Mouse (Mus musculus): ENCODE measurements around the gene Ccdc190. TPM values are rescaled to one million over a fixed set of nuclear protein-coding genes. Genes with fewer than 3 reads are reported as not detected.

Ccdc190 gene
- not detected in 2 replicates for polyA plus RNA-seq (2012; ENCODE audit: insufficient read depth, insufficient read length, missing spikeins)

DNA sequence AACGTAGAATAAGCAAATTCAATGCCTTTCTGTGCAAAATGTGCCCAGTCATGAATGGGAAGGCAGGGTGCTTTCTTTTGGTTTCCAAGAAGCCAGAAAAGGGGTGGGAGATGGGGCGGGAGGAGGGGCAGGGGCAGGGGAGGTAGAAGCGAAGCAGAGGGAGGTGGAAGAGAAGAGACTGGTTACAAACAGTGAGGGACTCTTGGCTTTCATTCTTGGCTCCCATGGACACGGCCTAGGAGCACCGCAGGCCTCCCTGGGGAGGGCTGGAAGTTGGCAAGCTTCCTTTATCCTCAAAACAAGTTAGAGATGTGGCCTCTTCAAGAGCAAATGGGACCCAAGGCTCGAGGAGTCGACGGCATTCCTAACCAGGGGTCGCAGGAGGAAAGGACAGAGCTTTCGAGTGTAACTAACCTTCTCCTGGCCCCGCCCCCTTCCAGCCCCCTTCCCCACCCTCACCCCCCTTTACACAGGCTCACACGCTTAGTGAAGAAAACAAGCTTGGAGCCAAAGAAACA lies at the start of gene Ccdc190:
Ccdc190 (plus strand) TSS at position 195 of the 518 bp plus-strand sequence.
- H3K4me3 ChIP-seq (ENCODE audit: insufficient read depth, low read length), result no peak within 1 kb of the TSS
- H3K4me1 ChIP-seq (ENCODE audit: control insufficient read depth, insufficient read depth, low read length), result no peaks in the 10 kb centered on the region
- TF ChIP-seq POLR2A (IDR thresholded peaks at IDR 0.05; ENCODE audit: borderline replicate concordance, low read depth, low read length), result no peak
- TF ChIP-seq CTCF (IDR thresholded peaks at IDR 0.05; ENCODE audit: low read depth, low read length), result no peak
- no peak within 1 kb of the TSS for H3K27ac ChIP-seq (ENCODE audit: insufficient read depth, low read depth, low read length)

DNA sequence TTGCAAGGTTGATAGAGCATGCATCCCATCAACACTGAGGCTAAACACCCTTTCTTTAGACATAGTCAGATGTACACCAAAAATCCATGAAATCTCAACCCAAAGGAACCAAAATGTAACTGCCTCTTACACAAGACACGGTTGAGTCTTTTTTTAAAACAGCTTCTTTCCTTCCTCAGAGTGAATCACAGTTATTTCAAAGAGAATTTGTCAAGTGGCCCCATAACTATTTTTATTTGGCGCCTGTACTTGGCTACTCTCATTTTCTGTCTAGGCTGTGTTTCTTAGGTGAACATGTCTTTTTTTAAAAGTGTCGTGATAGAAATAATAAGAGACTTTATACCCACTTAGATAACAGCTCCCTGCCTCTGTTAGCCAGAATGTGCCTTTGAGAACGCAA lies 49.4 kb upstream of the Ccdc190 start:
- no peak overlapping the region for H3K27ac ChIP-seq (ENCODE audit: insufficient read depth, low read depth, low read length)
- H3K4me1 ChIP-seq (ENCODE audit: control insufficient read depth, insufficient read depth, low read length), result no peaks in the 10 kb centered on the region
- no peak for TF ChIP-seq POLR2A (IDR thresholded peaks at IDR 0.05; ENCODE audit: borderline replicate concordance, low read depth, low read length)
- no peak for TF ChIP-seq CTCF (IDR thresholded peaks at IDR 0.05; ENCODE audit: low read depth, low read length)
- no peak overlapping the region for H3K4me3 ChIP-seq (ENCODE audit: insufficient read depth, low read length)

DNA sequence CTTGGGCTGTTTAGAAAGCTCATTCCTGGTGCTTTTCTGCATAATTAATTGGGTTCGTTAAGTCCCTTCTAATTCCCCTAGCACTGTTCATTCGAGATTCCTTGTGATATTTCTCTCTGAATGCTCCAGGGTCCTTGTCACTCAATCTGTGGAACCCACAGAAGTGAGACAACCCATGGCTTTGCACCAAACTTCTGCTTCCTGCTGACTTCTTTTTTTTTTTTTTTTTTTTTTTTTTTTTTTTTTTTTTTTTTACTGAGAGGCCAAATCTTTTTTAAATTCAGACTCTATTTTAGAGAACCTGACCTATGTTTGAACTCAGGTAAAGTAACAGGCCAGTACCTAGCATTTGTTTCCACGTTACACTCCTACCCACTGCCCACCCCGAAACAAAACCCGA lies 48.3 kb upstream of the Ccdc190 start:
- Histone ChIP-seq H3K4me3 (ENCODE audit: insufficient read depth, low read length) (no peak overlapping the region), H3K4me1 (ENCODE audit: control insufficient read depth, insufficient read depth, low read length) (no peaks in the 10 kb centered on the region), H3K27ac (ENCODE audit: insufficient read depth, low read depth, low read length) (no peak overlapping the region)
- TF ChIP-seq CTCF (IDR thresholded peaks at IDR 0.05; ENCODE audit: low read depth, low read length) (no peak), POLR2A (IDR thresholded peaks at IDR 0.05; ENCODE audit: borderline replicate concordance, low read depth, low read length) (no peak)

DNA sequence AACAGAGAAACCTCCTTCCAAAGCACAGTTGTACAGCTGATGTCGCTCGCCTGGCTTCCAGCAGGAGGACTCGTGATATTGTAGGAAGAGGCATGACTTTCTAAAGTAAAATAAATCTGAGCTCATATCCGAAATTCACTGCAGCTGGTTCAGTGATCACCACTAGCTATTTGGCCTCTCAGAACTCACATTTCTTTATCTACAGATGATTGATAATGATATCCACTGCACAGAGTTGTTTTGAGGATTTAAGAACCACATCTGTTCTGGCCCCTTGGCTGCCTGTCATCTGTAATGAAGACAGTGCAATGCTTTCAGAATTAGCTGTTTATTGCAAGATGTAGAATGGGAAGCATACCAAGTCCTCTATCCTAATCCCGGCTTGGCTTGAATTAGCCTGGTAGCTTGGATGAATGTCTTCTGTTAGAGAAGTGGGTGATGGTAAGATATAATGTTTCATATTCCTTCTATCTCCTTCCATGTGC lies 45.3 kb upstream of the Ccdc190 start:
- TF ChIP-seq CTCF (IDR thresholded peaks at IDR 0.05; ENCODE audit: low read depth, low read length) (no peak), POLR2A (IDR thresholded peaks at IDR 0.05; ENCODE audit: borderline replicate concordance, low read depth, low read length) (no peak)
- H3K4me3 ChIP-seq (ENCODE audit: insufficient read depth, low read length), result no peak overlapping the region
- H3K4me1 ChIP-seq (ENCODE audit: control insufficient read depth, insufficient read depth, low read length), result no peaks in the 10 kb centered on the region
- H3K27ac ChIP-seq (ENCODE audit: insufficient read depth, low read depth, low read length), result no peak overlapping the region

DNA sequence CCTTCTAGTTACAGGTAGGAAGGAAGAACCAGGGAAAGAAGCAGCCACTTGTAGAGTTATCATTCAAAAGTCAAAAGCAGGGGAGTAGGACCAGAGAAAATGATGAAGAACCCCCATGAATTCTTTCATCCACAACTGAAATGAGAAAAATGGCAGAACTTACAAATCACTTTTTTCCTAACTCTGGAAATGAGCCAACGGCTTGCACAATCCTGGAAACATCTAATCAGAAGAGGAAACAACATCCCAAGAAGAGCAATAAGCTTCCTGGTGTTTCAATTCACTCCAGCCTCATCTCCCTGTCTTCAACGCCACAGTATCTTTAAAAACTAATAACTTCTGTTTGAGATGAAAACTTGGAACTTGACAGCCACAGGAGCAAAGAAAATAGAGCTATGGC lies 39.2 kb upstream of the Ccdc190 start:
- Histone ChIP-seq H3K27ac (ENCODE audit: insufficient read depth, low read depth, low read length) (no peak overlapping the region), H3K4me1 (ENCODE audit: control insufficient read depth, insufficient read depth, low read length) (no peaks in the 10 kb centered on the region), H3K4me3 (ENCODE audit: insufficient read depth, low read length) (no peak overlapping the region)
- TF ChIP-seq CTCF (IDR thresholded peaks at IDR 0.05; ENCODE audit: low read depth, low read length) (no peak), POLR2A (IDR thresholded peaks at IDR 0.05; ENCODE audit: borderline replicate concordance, low read depth, low read length) (no peak)

DNA sequence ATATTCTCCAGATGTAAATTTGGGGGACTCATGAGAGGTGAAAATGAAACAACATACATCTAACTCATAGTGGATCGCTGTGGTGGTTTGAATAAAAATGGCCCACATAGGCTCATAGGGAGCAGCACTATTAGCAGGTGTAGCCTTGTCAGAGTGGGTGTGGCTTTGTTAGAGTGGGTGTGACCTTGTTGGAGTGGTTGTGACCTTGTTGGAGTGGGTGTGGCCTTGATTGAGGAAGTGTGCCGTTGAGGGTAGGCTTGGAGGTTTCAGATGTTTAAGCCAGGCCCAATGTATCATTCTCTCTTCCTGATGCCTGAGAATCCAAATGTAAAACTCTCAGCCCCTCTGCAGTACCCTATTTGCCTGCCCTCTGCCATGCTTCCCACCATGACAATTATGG lies 34.5 kb upstream of the Ccdc190 start:
- TF ChIP-seq POLR2A (IDR thresholded peaks at IDR 0.05; ENCODE audit: borderline replicate concordance, low read depth, low read length) (no peak), CTCF (IDR thresholded peaks at IDR 0.05; ENCODE audit: low read depth, low read length) (no peak)
- no peak overlapping the region for H3K4me3 ChIP-seq (ENCODE audit: insufficient read depth, low read length)

DNA sequence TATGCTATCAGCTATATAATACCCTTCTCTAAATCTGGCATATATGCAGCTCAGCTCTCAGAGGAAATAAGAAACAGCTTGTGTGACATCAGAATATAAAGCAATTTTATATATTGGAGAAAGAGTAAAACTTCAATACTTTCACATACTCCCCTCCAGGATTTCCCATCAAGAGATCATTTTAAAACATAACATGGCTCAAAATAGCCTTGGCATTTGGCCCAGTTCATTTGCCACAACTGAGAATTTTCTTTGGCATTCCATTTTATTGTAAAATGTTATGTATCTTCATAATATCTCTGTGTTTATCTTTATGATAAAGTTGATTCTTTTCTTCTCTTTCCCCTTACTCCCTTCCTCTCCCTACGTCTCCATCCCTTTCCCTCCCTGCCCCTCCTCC lies 32.8 kb upstream of the Ccdc190 start:
- H3K4me3 ChIP-seq (ENCODE audit: insufficient read depth, low read length), result no peak overlapping the region
- TF ChIP-seq CTCF (IDR thresholded peaks at IDR 0.05; ENCODE audit: low read depth, low read length), result no peak
- TF ChIP-seq POLR2A (IDR thresholded peaks at IDR 0.05; ENCODE audit: borderline replicate concordance, low read depth, low read length), result no peak
- no peak overlapping the region for H3K27ac ChIP-seq (ENCODE audit: insufficient read depth, low read depth, low read length)
- H3K4me1 ChIP-seq (ENCODE audit: control insufficient read depth, insufficient read depth, low read length), result no peaks in the 10 kb centered on the region

More for the DNA sequence above, 34.5 kb upstream of the Ccdc190 start:
- no peaks in the 10 kb centered on the region for H3K4me1 ChIP-seq (ENCODE audit: control insufficient read depth, insufficient read depth, low read length)
- no peak overlapping the region for H3K27ac ChIP-seq (ENCODE audit: insufficient read depth, low read depth, low read length)

DNA sequence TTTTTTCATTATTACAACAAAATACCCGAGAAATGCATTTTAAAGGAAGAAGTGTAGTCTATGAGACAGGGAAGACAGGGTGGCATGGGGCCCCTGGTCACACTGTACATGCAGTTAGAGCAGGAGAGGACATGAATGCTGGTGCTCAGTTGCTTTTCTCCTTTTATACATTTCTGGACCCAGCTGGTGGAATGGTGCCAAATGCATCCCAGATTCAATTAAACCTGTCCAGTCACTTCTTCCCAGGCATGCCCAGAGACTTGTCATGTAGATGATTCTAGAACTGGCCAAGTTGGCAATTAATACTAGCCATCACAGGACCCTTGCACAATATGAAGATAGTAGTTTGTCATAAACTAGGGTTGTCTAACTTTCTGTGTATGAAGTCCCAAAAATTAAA lies 30.5 kb upstream of the Ccdc190 start:
- no peak for TF ChIP-seq POLR2A (IDR thresholded peaks at IDR 0.05; ENCODE audit: borderline replicate concordance, low read depth, low read length)
- no peak for TF ChIP-seq CTCF (IDR thresholded peaks at IDR 0.05; ENCODE audit: low read depth, low read length)
- Histone ChIP-seq H3K27ac (ENCODE audit: insufficient read depth, low read depth, low read length) (no peak overlapping the region), H3K4me1 (ENCODE audit: control insufficient read depth, insufficient read depth, low read length) (no peaks in the 10 kb centered on the region), H3K4me3 (ENCODE audit: insufficient read depth, low read length) (no peak overlapping the region)

DNA sequence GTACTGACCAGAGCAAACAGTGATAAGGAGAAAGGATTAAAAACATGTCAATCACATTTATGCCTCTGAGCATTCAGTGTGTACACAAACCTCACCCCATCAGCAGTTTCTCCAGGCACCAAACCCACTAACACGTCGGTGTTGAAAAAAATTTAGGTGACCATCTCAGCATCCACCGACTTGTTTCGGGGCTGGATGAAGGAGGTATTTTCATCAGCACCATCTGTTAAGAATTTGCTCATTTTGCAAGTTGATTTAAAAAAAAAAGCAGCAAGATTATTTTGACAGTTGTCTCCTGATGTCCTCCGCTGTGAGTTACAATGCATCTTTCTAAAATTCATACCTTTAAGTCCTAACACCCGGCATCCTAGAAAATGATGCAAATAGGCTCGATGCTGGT lies 29.8 kb upstream of the Ccdc190 start:
- TF ChIP-seq POLR2A (IDR thresholded peaks at IDR 0.05; ENCODE audit: borderline replicate concordance, low read depth, low read length), result no peak
- TF ChIP-seq CTCF (IDR thresholded peaks at IDR 0.05; ENCODE audit: low read depth, low read length), result no peak

DNA sequence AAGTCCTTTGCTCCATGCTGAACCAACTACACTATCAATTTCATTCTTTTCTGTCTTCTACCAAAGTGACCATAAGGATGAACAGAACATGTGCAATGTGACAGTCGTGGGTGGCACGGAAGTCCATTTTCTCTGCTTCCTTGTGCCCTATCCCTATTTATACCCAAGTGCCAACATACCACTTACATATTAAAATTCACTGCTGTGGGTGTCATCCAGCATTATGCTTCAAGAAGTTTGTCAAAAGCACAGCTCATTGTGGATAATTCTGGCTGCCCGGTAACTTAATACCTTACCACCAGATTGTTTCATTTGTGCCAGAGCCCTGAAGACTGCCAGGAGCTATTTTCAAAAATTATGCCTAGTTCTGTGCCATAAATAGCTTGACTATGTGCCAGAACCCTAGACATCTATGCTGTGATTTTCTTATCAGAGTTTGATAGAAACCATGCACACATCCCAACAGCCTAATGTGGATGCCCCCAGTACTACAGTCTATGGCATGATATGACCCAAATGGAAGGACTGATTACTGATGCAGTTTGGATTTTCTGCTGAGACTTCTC lies 27.6 kb upstream of the Ccdc190 start:
- Histone ChIP-seq H3K4me1 (ENCODE audit: control insufficient read depth, insufficient read depth, low read length) (no peaks in the 10 kb centered on the region), H3K27ac (ENCODE audit: insufficient read depth, low read depth, low read length) (no peak overlapping the region), H3K4me3 (ENCODE audit: insufficient read depth, low read length) (no peak overlapping the region)
- TF ChIP-seq POLR2A (IDR thresholded peaks at IDR 0.05; ENCODE audit: borderline replicate concordance, low read depth, low read length), result no peak
- no peak for TF ChIP-seq CTCF (IDR thresholded peaks at IDR 0.05; ENCODE audit: low read depth, low read length)

More for the DNA sequence above, 29.8 kb upstream of the Ccdc190 start:
- Histone ChIP-seq H3K4me3 (ENCODE audit: insufficient read depth, low read length) (no peak overlapping the region), H3K27ac (ENCODE audit: insufficient read depth, low read depth, low read length) (no peak overlapping the region), H3K4me1 (ENCODE audit: control insufficient read depth, insufficient read depth, low read length) (no peaks in the 10 kb centered on the region)
